ENCODE assay signal across 8 mouse cellular contexts in the genomic region with DNA sequence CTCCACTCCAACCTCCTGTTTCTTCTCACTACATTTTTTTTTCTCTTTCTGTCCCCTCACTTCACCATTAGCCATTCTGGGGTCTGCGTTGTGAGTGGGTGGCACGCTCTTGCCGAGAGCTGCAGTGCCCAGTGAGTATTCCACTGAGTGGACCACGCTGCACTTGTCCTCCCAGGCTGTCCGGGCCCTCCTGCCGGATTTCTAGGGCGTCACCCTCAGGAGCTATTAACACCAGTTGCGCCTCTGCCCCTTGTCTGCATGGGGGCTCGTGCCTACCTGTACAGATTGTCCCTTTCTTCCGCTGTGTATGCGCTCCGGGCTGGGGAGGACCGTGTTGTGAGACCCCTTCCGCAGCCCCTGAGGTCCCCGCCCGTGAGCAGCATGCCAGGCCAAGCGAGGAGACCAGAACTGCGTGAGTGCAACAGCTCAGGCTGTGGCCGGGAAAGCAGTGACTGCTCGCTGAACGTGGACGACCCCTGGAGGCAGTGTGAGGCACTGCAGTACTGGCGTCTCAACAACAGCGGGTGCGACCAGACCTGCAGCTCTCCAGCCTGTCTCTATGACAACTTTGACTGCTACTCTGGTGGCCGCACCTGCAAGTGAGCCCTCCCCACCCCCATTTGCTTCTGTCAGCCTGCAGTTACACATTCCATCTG. TPM values are rescaled to one million over a fixed set of nuclear protein-coding genes. Genes with fewer than 3 reads are reported as not detected.
DNase-seq lines count a peak whose midpoint lies in the region; ATAC-seq and TF ChIP-seq lines count a peak whose summit lies in the region.

No protein-coding gene starts in this region.

- peaks cover 4% of the 10 kb centered on the region; the same call in 1 of the 2 replicates for H3K4me1 ChIP-seq in embryonic facial prominence, embryonic 13.5 days
- peaks cover 7% of the 10 kb centered on the region for H3K4me1 ChIP-seq in heart, embryonic 10.5 days
- H3K4me1 ChIP-seq in limb, embryonic 14.5 days (ENCODE audit: control insufficient read depth, insufficient read depth, low read length) = no peaks in the 10 kb centered on the region
- H3K4me1 ChIP-seq in midbrain, embryonic 16.5 days (ENCODE audit: control insufficient read depth, insufficient read depth, low read length) = no peaks in the 10 kb centered on the region

- peak; percentile 70 for DNase-seq in 416B (ENCODE audit: low read depth)
- DNase-seq in adrenal gland, postnatal 36 days = peak; percentile 82 to 90
- peak; percentile 91 for DNase-seq in heart, embryonic 10.5 days (ENCODE audit: low spot score)
- peak; percentile 88 for DNase-seq in kidney, adult 9 months
- peak; percentile 69 for DNase-seq in limb, embryonic 14.5 days (ENCODE audit: low spot score)
- peak; percentile 70 to 71 for DNase-seq in spleen, postnatal 36 days (ENCODE audit: low spot score in 2 of 2)

- H3K27ac ChIP-seq in embryonic facial prominence, embryonic 13.5 days = no peak overlapping the region
- peak overlapping the region; percentile 62; the same call in 1 of the 2 replicates for H3K27ac ChIP-seq in heart, embryonic 10.5 days
- H3K27ac ChIP-seq in limb, embryonic 14.5 days (replicated peaks; ENCODE audit: low read depth, low read length) = no peak overlapping the region
- no peak overlapping the region for H3K27ac ChIP-seq in midbrain, embryonic 16.5 days (ENCODE audit: low read length)

- H3K9ac ChIP-seq in embryonic facial prominence, embryonic 13.5 days = peak overlapping the region; percentile 61
- peak overlapping the region; percentile 36; the same call in 1 of the 2 replicates for H3K9ac ChIP-seq in limb, embryonic 14.5 days (ENCODE audit: low read depth, low read length, severe bottlenecking)
- peak overlapping the region; percentile 3; the same call in 1 of the 2 replicates for H3K9ac ChIP-seq in midbrain, embryonic 16.5 days (ENCODE audit: low read depth, low read length)

- no peaks in the 10 kb centered on the region for H3K36me3 ChIP-seq in embryonic facial prominence, embryonic 13.5 days
- no peaks in the 10 kb centered on the region for H3K36me3 ChIP-seq in heart, embryonic 10.5 days
- no peaks in the 10 kb centered on the region for H3K36me3 ChIP-seq in limb, embryonic 14.5 days (ENCODE audit: control insufficient read depth, insufficient read depth, low read length)
- H3K36me3 ChIP-seq in midbrain, embryonic 16.5 days (ENCODE audit: control insufficient read depth, insufficient read depth, low read length) = no peaks in the 10 kb centered on the region

- TF ChIP-seq POLR2A in limb, embryonic 14.5 days (IDR thresholded peaks at IDR 0.05; ENCODE audit: borderline replicate concordance, extremely low read depth, insufficient read depth, insufficient read length) = no peak

- no peak for ATAC-seq in embryonic facial prominence, embryonic 13.5 days (ENCODE audit: insufficient number of reproducible peaks, insufficient read depth, low FRiP score, low TSS enrichment, low read depth)
- peak; percentile 77; the same call in 1 of the 2 replicates for ATAC-seq in limb, embryonic 14.5 days (ENCODE audit: low FRiP score, low read depth)
- ATAC-seq in midbrain, embryonic 16.5 days = peak; percentile 59; the same call in 1 of the 2 replicates

- H3K4me2 ChIP-seq in embryonic facial prominence, embryonic 13.5 days = peak overlapping the region; percentile 61
- H3K4me2 ChIP-seq in limb, embryonic 14.5 days (replicated peaks; ENCODE audit: low read depth, low read length, severe bottlenecking) = peak overlapping the region; percentile 51
- H3K4me2 ChIP-seq in midbrain, embryonic 16.5 days (ENCODE audit: low read length) = peak overlapping the region; percentile 44

- H3K9me3 ChIP-seq in embryonic facial prominence, embryonic 13.5 days = no peaks in the 10 kb centered on the region
- no peaks in the 10 kb centered on the region for H3K9me3 ChIP-seq in heart, embryonic 10.5 days
- H3K9me3 ChIP-seq in limb, embryonic 14.5 days (ENCODE audit: control insufficient read depth, low read length) = no peaks in the 10 kb centered on the region
- H3K9me3 ChIP-seq in midbrain, embryonic 16.5 days (replicated peaks; ENCODE audit: control insufficient read depth, low read length, poor library complexity, severe bottlenecking) = no peaks in the 10 kb centered on the region

- 11% methylated on average over 26 of the region's 26 CpGs for WGBS in embryonic facial prominence, embryonic 13.5 days
- 10% methylated on average over 26 of the region's 26 CpGs for WGBS in heart, embryonic 10.5 days
- 8% methylated on average over 26 of the region's 26 CpGs for WGBS in limb, embryonic 14.5 days
- WGBS in midbrain, embryonic 16.5 days = 9% methylated on average over 26 of the region's 26 CpGs

- H3K27me3 ChIP-seq in embryonic facial prominence, embryonic 13.5 days = peaks cover 20% of the 10 kb centered on the region
- H3K27me3 ChIP-seq in heart, embryonic 10.5 days (ENCODE audit: insufficient read depth, poor library complexity, severe bottlenecking) = peaks cover 37% of the 10 kb centered on the region
- H3K27me3 ChIP-seq in limb, embryonic 14.5 days (ENCODE audit: control insufficient read depth, insufficient read depth, low read length) = peaks cover 6% of the 10 kb centered on the region; the same call in 1 of the 2 replicates
- H3K27me3 ChIP-seq in midbrain, embryonic 16.5 days (ENCODE audit: control insufficient read depth, insufficient read depth, low read depth, low read length) = no peaks in the 10 kb centered on the region; the same call in 1 of the 2 replicates

- H3K4me3 ChIP-seq in embryonic facial prominence, embryonic 13.5 days = peak overlapping the region; percentile 32
- H3K4me3 ChIP-seq in heart, embryonic 10.5 days = peak overlapping the region; percentile 53
- peak overlapping the region; percentile 25 for H3K4me3 ChIP-seq in limb, embryonic 14.5 days (replicated peaks; ENCODE audit: low read length)
- H3K4me3 ChIP-seq in midbrain, embryonic 16.5 days (ENCODE audit: low read depth, low read length) = peak overlapping the region; percentile 9; the same call in 1 of the 2 replicates

RNA-seq across cellular contexts. Expression of a gene that starts 22.8 kb away (rescaled TPM):
- total RNA-seq in adrenal gland, postnatal 36 days (2021) = 10 to 100 TPM; 26.4 to 27.3 TPM
- 12.6 and 13.1 TPM in 2 replicates for polyA plus RNA-seq in embryonic facial prominence, embryonic 13.5 days (2015; fragmentation: Nextera tagmentation; extraction: Ambion mirVana)
- 6.5 and 7.0 TPM in 2 replicates for polyA plus RNA-seq in heart, embryonic 10.5 days (2016; fragmentation: Nextera tagmentation; extraction: Ambion mirVana)
- polyA plus RNA-seq in limb, embryonic 14.5 days (2012; rRNA removed) = 9.8 and 11.2 TPM in 2 replicates
- polyA plus RNA-seq in limb, embryonic 14.5 days (2014; fragmentation: Nextera tagmentation; extraction: Ambion mirVana) = 8.8 and 8.9 TPM in 2 replicates
- 47.4 and 58.8 TPM in 2 replicates for polyA plus RNA-seq in midbrain, embryonic 16.5 days (2015; fragmentation: Nextera tagmentation; extraction: Ambion mirVana)

RNA-seq across cellular contexts. Expression of a gene that starts 29.7 kb away (rescaled TPM):
- total RNA-seq in adrenal gland, postnatal 36 days (2021) = not detected
- not detected in 2 replicates for polyA plus RNA-seq in embryonic facial prominence, embryonic 13.5 days (2015; fragmentation: Nextera tagmentation; extraction: Ambion mirVana)
- polyA plus RNA-seq in heart, embryonic 10.5 days (2016; fragmentation: Nextera tagmentation; extraction: Ambion mirVana) = not detected in 2 replicates
- polyA plus RNA-seq in limb, embryonic 14.5 days (2012; rRNA removed) = not detected in 2 replicates
- not detected in 2 replicates for polyA plus RNA-seq in limb, embryonic 14.5 days (2014; fragmentation: Nextera tagmentation; extraction: Ambion mirVana)
- polyA plus RNA-seq in midbrain, embryonic 16.5 days (2015; fragmentation: Nextera tagmentation; extraction: Ambion mirVana) = not detected in 2 replicates

Comparison
In these comparisons a context has a peak if more than half of its experiments do, and no peak if none do; other contexts are left out.
1. H3K9ac ChIP-seq: peak in every context shown above with its lines; median percentile 61 in embryonic facial prominence, embryonic 13.5 days; 36 in limb, embryonic 14.5 days; 3 in midbrain, embryonic 16.5 days.